Mouse (Mus musculus): ENCODE data around the gene Qars. TPM values are rescaled to one million over a fixed set of nuclear protein-coding genes. Genes with fewer than 3 reads are reported as not detected.

Gene Qars
- polyA plus RNA-seq, 1 experiment from 2014 or later: 102 TPM

GRCm38 (mm10) chr9:108478638-108479156 lies 28.8 kb upstream of the Qars start:
- peak overlapping the region; percentile 83 for H3K4me2 ChIP-seq
- peaks cover 22% of the 10 kb centered on the region; the same call in 1 of the 2 replicates for H3K36me3 ChIP-seq
- H3K27ac ChIP-seq: peak overlapping the region; percentile 92
- H3K4me3 ChIP-seq (replicated peaks): peak overlapping the region; percentile 54
- no peak overlapping the region for H3K9ac ChIP-seq
- no peaks in the 10 kb centered on the region for H3K27me3 ChIP-seq (replicated peaks)
- H3K9me3 ChIP-seq: no peaks in the 10 kb centered on the region
- H3K4me1 ChIP-seq: peaks cover 21% of the 10 kb centered on the region
- under 1% methylated on average over 20 of the region's 20 CpGs for WGBS
- ATAC-seq (ENCODE audit: insufficient read depth, low FRiP score, low read depth): peak; percentile 79

GRCm38 (mm10) chr9:108479241-108479640 lies 28.3 kb upstream of the Qars start:
- Histone ChIP-seq H3K27me3 (replicated peaks) (no peaks in the 10 kb centered on the region), H3K4me2 (peak overlapping the region; percentile 83), H3K9ac (no peak overlapping the region), H3K9me3 (no peaks in the 10 kb centered on the region), H3K4me1 (peaks cover 21% of the 10 kb centered on the region), H3K27ac (peak overlapping the region; percentile 92), H3K36me3 (peaks cover 27% of the 10 kb centered on the region; the same call in 1 of the 2 replicates), H3K4me3 (replicated peaks) (peak overlapping the region; percentile 61)
- WGBS: 35% methylated on average over 11 of the region's 11 CpGs
- ATAC-seq (ENCODE audit: insufficient read depth, low FRiP score, low read depth): no peak; the same call in 1 of the 2 replicates

GRCm38 (mm10) chr9:108479721-108480351 lies 27.7 kb upstream of the Qars start, which contains the start of gene Lamb2:
Gene Lamb2 (plus strand): TSS chr9:108479736.
- no peaks in the 10 kb centered on the region for H3K27me3 ChIP-seq (replicated peaks)
- WGBS: 6% methylated on average over 10 of the region's 10 CpGs
- H3K4me2 ChIP-seq: peak within 1 kb of the TSS; percentile 83
- peaks cover 21% of the 10 kb centered on the region for H3K4me1 ChIP-seq
- peak; percentile 45 for ATAC-seq (ENCODE audit: insufficient read depth, low FRiP score, low read depth)
- H3K9me3 ChIP-seq: no peaks in the 10 kb centered on the region
- peak within 1 kb of the TSS; percentile 61 for H3K4me3 ChIP-seq (replicated peaks)
- peak within 1 kb of the TSS; percentile 92 for H3K27ac ChIP-seq
- H3K36me3 ChIP-seq: peaks cover 28% of the 10 kb centered on the region; the same call in 1 of the 2 replicates
- peak within 1 kb of the TSS; percentile 53 for H3K9ac ChIP-seq

GRCm38 (mm10) chr9:108480813-108481519 lies 26.5 kb upstream of the Qars start:
- H3K9ac ChIP-seq: no peak overlapping the region
- WGBS: 87% methylated on average over 28 of the region's 28 CpGs
- H3K36me3 ChIP-seq: peaks cover 38% of the 10 kb centered on the region; the same call in 1 of the 2 replicates
- no peaks in the 10 kb centered on the region for H3K27me3 ChIP-seq (replicated peaks)
- peaks cover 21% of the 10 kb centered on the region for H3K4me1 ChIP-seq
- H3K9me3 ChIP-seq: no peaks in the 10 kb centered on the region
- H3K4me2 ChIP-seq: peak overlapping the region; percentile 83
- ATAC-seq (ENCODE audit: insufficient read depth, low FRiP score, low read depth): no peak
- H3K4me3 ChIP-seq (replicated peaks): peak overlapping the region; percentile 61; the same call in 1 of the 2 replicates
- H3K27ac ChIP-seq: no peak overlapping the region

GRCm38 (mm10) chr9:108481520-108482210 lies 25.8 kb upstream of the Qars start:
- Histone ChIP-seq H3K9me3 (no peaks in the 10 kb centered on the region), H3K4me3 (replicated peaks) (no peak overlapping the region), H3K36me3 (peaks cover 45% of the 10 kb centered on the region; the same call in 1 of the 2 replicates), H3K4me1 (peaks cover 21% of the 10 kb centered on the region), H3K27me3 (replicated peaks) (no peaks in the 10 kb centered on the region), H3K4me2 (no peak overlapping the region), H3K27ac (no peak overlapping the region), H3K9ac (no peak overlapping the region)
- WGBS: 87% methylated on average over 19 of the region's 19 CpGs
- no peak for ATAC-seq (ENCODE audit: insufficient read depth, low FRiP score, low read depth)

- Histone ChIP-seq H3K27ac (no peak overlapping the region), H3K4me1 (peaks cover 21% of the 10 kb centered on the region), H3K27me3 (replicated peaks) (no peaks in the 10 kb centered on the region), H3K4me3 (replicated peaks) (no peak overlapping the region), H3K4me2 (no peak overlapping the region), H3K9me3 (no peaks in the 10 kb centered on the region), H3K36me3 (peaks cover 60% of the 10 kb centered on the region), H3K9ac (no peak overlapping the region)
- 93% methylated on average over 18 of the region's 18 CpGs for WGBS
- ATAC-seq (ENCODE audit: insufficient read depth, low FRiP score, low read depth): no peak
Observed at GRCm38 (mm10) chr9:108483051-108483790, 24.3 kb upstream of the Qars start.

- Histone ChIP-seq H3K4me3 (replicated peaks) (no peak overlapping the region), H3K27ac (no peak overlapping the region), H3K4me2 (no peak overlapping the region), H3K36me3 (peaks cover 66% of the 10 kb centered on the region), H3K9ac (no peak overlapping the region), H3K4me1 (peaks cover 19% of the 10 kb centered on the region), H3K9me3 (no peaks in the 10 kb centered on the region), H3K27me3 (replicated peaks) (no peaks in the 10 kb centered on the region)
- no peak for ATAC-seq (ENCODE audit: insufficient read depth, low FRiP score, low read depth)
- WGBS: 93% methylated on average over 15 of the region's 15 CpGs
Observed at GRCm38 (mm10) chr9:108484021-108484420, 23.5 kb upstream of the Qars start.

GRCm38 (mm10) chr9:108485301-108485875 lies 22.1 kb upstream of the Qars start:
- ATAC-seq (ENCODE audit: insufficient read depth, low FRiP score, low read depth): no peak
- 91% methylated on average over 19 of the region's 19 CpGs for WGBS
- H3K9ac ChIP-seq: no peak overlapping the region
- no peak overlapping the region for H3K27ac ChIP-seq
- H3K4me1 ChIP-seq: peaks cover 14% of the 10 kb centered on the region
- no peaks in the 10 kb centered on the region for H3K27me3 ChIP-seq (replicated peaks)
- no peak overlapping the region for H3K4me3 ChIP-seq (replicated peaks)
- H3K36me3 ChIP-seq: peaks cover 76% of the 10 kb centered on the region
- no peak overlapping the region for H3K4me2 ChIP-seq
- H3K9me3 ChIP-seq: no peaks in the 10 kb centered on the region

- H3K27me3 ChIP-seq (replicated peaks): no peaks in the 10 kb centered on the region
- no peak overlapping the region for H3K27ac ChIP-seq
- peaks cover 13% of the 10 kb centered on the region for H3K4me1 ChIP-seq
- ATAC-seq (ENCODE audit: insufficient read depth, low FRiP score, low read depth): no peak
- H3K4me3 ChIP-seq (replicated peaks): no peak overlapping the region
- WGBS: 93% methylated on average over 8 of the region's 8 CpGs
- no peak overlapping the region for H3K4me2 ChIP-seq
- peaks cover 67% of the 10 kb centered on the region for H3K36me3 ChIP-seq
- no peak overlapping the region for H3K9ac ChIP-seq
- no peaks in the 10 kb centered on the region for H3K9me3 ChIP-seq
Observed at GRCm38 (mm10) chr9:108486973-108487530, 20.5 kb upstream of the Qars start.

GRCm38 (mm10) chr9:108488403-108488802 lies 19.1 kb upstream of the Qars start:
- Histone ChIP-seq H3K4me2 (no peak overlapping the region), H3K9ac (no peak overlapping the region), H3K9me3 (no peaks in the 10 kb centered on the region), H3K36me3 (peaks cover 67% of the 10 kb centered on the region), H3K4me1 (peaks cover 19% of the 10 kb centered on the region), H3K4me3 (replicated peaks) (no peak overlapping the region), H3K27me3 (replicated peaks) (no peaks in the 10 kb centered on the region), H3K27ac (no peak overlapping the region)
- ATAC-seq (ENCODE audit: insufficient read depth, low FRiP score, low read depth): no peak
- WGBS: 93% methylated on average over 17 of the region's 17 CpGs

- Histone ChIP-seq H3K4me1 (peaks cover 19% of the 10 kb centered on the region), H3K4me3 (replicated peaks) (no peak overlapping the region), H3K9ac (no peak overlapping the region), H3K36me3 (peaks cover 66% of the 10 kb centered on the region), H3K4me2 (no peak overlapping the region), H3K27me3 (replicated peaks) (no peaks in the 10 kb centered on the region), H3K27ac (peak overlapping the region; percentile 93; the same call in 1 of the 2 replicates), H3K9me3 (no peaks in the 10 kb centered on the region)
- no peak for ATAC-seq (ENCODE audit: insufficient read depth, low FRiP score, low read depth)
- 95% methylated on average over 20 of the region's 20 CpGs for WGBS
Observed at GRCm38 (mm10) chr9:108489215-108489614, 18.3 kb upstream of the Qars start.

Data from stomach, embryonic 15.5 days (tissue).